Mouse (Mus musculus) liver, embryonic 14.5 days (tissue): ENCODE results near the gene Per3.

Source experiments
- CTCF ChIP-seq: IDR thresholded peaks from 2 replicates; pipeline ENCODE4 v1.5.1; 2016; ENCODE audit warnings: antibody characterized with exemption, low read depth, control low read depth
- EP300 ChIP-seq: IDR thresholded peaks from 2 replicates; pipeline ENCODE4 v1.6.1; 2016; ENCODE audit warnings: antibody characterized with exemption, low read depth

DNA sequence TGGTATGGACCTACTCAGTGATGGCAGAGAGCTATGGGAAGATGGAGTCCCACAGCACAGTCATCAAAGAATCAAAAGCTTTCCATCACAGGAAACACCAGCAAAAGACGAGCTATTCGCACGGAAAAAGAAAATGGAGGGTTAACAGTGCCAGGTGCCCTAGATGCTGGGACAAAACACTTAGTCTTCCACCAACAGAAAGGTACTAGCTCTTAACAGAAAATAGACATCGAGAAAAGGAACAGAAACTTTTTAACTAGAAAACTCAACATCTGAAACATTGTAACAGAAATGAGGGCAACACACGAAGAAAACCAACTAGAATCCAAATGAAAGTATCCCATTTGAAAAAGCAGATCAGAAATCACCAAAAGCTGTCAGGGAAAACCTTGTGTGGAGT is 64.3 kb downstream of the Per3 start:
- TF ChIP-seq CTCF (no peak), EP300 (no peak)
